Mouse (Mus musculus): ENCODE data around the gene Trpm1.

The Trpm1 gene

DNA sequence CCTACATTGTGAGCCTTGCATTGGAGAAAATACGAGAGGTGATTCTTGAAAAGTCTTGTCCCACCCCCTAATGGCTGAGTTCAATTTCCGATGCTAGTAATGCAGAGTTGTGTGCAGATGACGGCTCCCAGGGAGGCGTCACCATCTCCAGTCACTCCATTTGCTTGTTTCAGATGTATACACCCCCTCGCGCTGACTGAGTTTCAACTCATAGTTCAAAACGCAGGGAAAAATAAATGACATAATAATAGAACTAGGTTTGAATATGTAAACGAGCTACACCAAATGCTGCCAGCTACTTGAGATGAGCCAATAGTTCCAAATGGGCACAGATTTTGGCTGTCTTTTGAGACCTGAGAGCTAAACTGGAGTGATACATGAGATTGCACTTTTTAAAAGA lies 84.1 kb downstream of the Trpm1 start:
- DNase-seq: no peak

DNA sequence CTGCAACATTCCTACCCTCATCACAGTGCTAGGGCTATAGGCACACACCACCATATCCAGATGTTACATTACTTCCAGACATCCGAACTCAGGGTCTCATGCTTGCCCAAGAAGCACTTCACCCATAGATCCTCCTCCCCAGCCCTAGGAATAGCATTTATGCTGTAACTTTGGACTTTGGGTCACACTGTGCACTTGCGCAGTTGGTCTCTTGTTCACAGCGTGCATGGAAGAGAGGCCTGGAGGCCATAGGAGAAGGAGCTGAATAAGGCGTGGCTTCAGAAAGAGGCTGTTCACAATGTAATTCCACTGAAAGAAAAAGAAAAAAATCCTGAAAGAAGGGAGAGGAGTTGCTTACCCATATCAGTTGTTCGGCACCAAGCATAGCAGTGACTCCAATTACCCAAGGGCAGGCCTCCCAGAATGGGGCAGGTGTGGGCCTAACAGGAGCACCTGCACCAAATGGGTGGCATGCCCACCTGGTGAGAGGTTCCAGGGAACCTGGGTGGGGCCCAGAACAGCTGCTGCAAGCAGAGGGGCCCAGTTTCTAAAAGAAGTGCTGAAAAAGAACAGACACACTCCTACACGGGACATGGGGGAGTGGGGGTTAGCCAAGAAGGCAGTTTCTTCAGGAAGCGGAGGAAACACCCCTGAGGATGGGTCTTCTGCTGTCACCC lies 84.9 kb downstream of the Trpm1 start:
- DNase-seq: no peak

DNA sequence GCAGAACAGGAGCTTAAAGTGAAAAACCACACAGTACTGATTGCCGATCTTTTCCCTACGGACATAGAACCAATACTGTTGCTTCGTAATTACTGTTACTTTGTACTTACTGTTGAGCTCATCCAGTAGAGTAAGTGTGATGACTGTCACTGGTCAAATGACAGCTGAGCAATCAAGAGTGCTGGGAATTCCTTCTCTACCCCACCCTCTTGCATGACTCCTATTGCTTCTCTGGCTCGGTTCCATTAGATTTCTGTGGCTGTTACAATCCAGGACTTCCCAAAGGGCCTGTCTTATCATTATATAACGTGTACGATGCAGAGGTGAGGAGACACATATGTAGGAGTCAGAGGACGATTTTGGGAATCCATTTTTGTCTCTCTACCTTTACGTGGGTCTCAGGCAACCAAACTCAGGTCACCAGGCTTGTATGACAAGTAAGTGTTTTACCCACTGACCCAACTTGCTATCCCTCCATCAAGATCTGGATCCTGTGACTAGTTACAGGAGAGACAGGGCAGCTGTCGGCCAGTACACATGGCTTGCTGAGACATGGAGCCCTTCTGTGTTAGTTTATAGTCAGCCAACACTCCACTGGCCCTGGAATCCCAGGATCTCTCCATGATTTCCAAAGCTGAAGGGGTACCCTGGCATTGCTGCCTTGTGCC lies 85.6 kb downstream of the Trpm1 start:
- no peak for DNase-seq

DNA sequence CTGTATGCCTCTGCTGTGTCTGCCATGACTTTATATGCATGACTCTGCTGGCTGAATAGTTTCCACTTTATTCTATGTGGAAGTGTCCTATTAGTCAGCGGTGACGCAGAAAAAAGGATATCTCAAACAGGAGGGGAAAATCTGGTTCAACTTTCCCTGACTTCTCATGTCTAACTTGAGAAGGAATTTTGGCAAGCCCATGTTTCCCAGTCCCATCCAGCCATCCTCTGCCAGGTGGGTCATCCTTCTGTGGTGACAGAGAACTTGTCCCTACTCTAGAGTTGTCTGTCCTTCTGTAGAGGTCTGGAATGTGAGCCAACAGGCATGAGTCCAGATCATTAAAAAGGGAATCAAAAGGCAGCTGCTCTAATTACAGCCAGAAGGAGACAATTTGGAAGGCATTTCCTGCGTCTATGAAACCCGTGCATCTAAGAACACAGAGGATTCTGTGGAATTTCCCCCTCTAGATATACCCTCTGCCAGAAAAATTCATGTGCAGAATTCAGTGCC lies 86.2 kb downstream of the Trpm1 start:
- peak; percentile 20 for DNase-seq

DNA sequence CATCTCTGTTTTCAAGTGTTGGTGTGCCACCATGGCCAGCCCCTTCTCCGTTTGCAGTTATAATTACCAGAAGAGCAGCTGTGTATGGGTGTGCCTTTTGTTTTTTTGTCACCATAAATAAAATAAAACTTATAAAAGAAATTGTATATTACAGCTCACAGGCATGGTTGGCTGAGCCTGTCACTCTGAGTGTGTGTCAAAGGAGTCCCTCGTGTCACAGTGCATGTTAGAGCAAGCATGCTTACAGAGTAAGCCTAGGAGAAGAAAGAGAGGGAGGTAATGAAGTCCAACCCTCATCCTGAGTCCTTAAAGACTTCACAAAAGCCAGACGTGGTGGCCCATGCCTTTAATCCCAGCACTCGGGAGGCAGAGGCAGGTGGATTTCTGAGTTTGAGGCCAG lies 88.8 kb downstream of the Trpm1 start:
- DNase-seq: no peak

DNA sequence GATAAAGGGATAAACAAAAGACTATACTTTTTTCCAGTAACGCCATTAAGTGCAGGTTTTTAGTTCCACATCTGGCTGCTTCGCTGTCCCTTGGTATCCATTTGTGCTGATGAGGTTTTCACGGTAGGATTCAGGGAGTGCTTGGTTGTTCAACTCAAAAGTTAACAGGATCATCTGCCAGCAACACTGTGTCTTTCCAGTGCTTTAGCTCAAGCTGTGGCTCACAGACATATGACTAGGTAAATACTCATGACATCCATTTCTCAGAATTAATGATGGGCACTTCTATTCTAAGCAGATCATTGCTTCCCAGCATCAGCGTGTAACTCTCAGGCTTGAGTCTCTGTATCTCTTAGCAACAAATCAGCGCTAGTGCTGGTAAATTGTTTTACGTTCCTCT lies 90.7 kb downstream of the Trpm1 start:
- no peak for DNase-seq

DNA sequence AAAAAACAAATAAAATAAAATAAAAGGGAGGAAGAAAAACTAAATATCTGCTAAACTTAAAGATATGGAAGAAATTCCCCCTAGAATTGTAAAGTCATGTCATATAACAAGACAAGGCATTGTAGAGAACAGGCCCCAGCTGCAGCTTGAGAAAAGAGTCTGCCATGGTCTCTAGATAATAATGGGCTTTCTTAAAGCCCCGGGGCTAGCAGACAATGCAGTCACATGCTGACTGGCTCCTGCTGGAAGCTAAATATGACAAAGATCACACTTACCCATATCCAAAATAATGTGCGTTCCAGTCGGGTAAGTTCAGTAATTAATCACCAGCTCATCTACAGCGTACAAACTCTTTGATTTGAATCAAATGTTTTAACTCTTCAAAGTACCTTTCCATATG lies 93.1 kb downstream of the Trpm1 start:
- DNase-seq: no peak

DNA sequence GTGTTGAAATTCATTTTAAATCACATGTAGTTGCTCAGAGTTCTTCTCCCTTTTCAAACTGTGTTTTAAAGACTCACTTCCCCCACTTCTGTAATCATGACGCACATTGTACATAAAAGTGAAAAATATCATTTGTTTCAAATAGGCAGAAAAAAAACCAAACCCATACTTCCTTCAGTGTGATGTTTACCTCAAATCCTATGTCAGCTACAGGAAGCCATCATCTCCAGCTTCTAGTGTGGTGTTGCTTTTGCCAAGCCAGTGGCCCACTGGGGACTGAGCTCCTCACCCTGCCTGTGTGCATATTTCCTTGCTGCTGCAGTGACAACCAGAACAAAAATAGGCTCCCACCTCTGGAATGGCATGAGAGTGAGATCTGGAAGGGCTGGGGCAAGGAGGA lies 94.7 kb downstream of the Trpm1 start:
- DNase-seq: no peak

DNA sequence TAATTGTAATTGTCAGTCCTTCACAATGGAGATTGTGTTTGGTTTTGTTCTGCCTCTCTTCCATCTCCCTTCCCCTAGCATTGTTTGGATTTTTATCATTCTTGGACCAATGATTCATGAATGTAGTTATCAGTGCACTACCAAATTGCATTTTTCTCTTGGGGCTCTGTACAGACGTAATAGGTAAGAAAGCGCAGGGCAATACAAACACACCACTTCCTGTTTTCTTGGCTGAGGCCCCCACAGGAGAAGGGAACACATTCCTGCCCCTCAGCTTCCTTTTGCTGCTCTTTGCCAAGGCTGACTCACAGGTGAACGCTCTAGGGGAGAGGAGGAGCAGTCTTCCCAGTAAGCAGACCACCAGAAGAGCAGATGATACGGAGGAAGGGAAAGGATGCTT lies 96.1 kb downstream of the Trpm1 start:
- no peak for DNase-seq

DNA sequence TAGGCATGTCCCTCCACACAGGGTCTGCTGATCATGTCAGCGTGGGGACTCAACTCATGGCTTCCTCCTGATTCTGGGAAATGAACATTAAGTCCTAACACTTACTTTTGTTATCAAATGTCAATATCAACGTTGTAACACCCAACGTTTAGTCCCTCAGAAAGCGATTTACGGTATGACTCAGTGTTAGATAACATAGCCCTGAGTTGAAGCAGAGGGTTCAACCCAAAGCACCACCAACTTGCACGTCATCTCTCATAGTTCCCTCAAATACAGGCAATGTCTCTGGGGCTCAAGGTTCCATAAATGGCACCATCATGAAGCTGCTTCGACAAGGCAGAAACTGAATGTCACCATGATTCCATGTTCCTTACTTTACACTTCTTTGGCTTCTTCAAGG lies 96.8 kb downstream of the Trpm1 start:
- no peak for DNase-seq

DNA sequence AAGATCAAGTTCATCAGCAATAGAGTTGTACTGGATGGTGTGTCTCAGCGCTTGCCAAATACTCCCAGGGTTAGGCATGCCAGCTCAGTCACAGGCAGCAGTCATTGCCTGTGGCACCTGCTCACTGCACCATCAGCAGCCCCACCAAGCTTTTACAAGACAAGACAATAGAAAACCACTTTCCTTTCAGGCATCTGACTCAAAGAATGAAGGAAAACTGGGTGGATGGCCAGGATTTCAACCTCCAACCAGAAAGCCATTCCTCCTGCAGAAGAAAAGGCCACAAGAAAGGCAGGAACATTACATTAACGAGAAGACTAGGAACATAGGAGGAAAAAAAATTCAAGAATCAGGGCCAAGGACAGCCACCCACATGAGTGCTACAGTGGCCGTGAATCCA lies 100.1 kb downstream of the Trpm1 start:
- no peak for DNase-seq

DNA sequence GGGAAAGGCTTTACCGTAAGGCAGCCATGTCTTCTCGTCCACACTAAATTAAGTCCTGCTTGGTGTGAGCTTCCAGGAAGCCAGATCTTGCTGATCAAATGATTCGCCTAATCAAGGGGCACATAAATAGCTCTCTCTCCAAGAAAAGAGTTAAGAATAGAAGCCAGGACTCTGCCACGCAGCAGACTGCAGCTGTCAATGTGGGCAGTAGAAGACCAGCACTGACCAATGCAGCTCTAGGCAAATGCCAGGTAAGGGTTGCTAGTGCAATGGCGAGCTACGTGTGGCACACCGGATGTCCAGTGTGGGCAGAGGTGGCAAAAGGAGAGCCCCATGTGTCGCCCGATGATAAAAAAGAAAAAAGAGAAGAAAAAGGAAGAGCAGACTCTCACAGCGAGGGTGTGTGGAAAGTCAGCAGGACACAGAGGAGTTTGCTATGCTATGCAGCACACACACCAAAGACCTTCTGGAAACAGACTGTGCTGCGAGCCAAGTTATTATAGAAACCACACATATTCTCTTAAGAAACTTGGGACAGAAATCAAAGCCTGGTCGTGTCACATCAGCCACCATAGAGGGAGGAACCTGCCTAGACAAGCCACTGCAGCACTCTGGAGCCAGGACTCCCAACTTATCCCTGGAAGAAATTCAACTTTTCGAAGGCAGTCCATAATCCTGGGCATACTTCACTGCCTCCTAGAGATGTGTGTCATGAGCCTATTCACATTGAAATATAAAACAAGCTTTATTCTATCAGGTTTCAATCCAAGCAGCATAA lies 112.1 kb downstream of the Trpm1 start:
- DNase-seq: no peak

DNA sequence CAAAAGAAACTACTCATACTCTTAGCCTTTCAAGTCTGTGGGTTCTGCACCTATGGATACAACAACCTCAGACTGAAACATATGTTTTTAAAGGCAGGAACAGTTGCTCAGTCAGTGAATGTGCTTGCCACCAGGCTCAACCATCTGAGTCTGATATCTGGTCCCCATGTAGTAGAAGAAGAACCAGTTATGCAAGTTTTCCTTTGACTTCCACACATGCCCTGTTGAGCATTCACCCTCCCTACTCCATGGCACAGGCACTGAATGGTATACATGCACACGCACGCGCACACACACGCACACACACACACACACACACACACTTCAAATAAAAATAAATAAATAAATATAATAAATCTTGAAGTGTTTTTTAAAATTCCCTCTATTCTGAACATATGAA lies 113.0 kb downstream of the Trpm1 start:
- no peak for DNase-seq

DNA sequence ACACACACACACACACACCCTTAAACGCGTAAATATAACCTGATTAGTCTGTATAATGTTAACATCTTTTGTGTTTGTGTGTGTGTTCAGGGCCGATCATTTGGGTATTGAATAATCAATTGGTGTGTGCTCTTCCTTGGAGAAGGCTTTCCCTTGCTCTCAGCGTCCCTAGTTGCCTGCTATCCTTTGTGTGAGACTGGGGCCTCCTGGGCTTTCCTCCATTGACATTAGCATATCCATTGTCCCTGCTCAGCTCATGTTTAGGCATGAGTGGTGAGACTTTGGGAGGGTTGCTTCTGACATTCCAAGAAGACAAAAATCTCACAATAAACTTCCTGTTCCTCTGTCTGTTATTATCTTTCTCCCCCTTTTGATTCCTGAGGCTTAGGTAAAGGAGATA lies 118.3 kb downstream of the Trpm1 start:
- no peak for DNase-seq

DNA sequence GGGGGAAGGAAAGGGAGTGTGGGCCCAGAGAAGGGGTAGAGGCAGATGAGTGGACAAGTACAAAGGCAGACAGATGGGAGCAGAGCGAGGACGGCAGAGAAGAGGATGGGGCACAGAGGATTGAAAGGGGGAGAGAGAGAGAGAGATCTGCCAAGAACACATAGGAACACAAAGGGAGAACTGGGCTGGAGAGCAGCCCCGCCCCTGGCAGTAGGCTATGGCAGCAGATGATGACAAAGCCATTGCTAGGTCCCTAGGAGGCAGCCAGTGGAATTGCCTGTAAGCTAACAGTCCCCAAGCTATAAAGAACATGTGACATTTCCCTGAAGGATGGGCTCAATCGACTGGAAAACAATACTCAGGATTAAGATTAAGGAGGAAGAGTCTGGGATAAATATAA lies 121.9 kb downstream of the Trpm1 start:
- DNase-seq: no peak

DNA sequence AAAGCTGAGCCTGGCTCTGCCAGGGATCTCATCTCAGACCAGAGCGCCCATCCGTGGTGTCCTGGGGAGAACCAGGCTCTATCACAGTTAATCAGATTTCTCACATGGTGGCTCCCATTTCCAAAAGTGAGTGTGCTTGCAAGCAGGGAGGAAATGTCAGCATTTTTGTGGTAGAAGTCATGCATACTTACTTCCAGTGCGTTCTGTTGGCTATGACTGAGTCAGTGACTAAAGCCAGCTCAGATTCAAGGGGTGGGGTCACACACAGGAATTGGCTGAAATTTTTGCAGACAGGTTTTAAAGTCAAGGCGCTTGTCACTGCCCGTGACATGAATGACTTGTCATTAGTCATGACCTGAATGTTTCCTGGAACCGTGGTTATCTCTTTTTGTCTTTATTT lies 123.3 kb downstream of the Trpm1 start:
- no peak for DNase-seq

DNA sequence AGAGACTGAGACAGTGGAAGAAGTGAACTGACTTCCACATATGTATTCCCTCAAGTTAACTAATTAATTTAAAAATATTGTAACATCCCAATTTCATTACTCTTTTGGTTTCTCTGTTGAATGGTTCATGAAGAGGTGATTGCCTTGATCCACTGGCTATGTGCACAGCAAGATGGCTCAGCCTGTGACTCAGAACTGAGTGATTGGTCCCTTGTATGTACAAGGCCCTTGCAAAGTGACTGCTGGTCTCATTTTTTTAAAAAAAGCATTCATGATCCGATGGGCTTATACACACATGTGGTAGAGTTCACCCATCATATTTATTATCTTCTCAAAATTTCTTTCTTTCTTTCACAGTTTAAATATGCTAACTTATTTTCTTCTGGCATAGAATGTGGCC lies 124.9 kb downstream of the Trpm1 start:
- DNase-seq: no peak

DNA sequence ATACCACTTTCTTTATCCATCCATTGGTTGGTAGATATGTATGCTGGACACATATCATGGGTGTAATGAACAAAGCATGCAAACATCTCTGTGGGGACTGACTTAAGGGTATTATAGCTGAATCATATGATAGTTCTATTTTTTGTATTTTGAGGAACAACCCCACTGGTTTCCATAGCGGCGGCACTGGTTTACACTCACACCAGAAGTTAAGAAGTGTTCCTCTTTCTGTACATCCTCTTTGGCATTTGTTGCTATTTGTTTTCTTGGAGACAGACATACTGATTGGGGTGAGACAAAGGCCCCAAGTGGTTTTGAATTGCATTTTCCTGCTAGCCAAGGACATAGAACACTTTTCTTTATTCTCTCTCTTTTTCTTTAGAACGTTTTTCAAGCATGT lies 125.9 kb downstream of the Trpm1 start:
- DNase-seq: peak; percentile 71

DNA sequence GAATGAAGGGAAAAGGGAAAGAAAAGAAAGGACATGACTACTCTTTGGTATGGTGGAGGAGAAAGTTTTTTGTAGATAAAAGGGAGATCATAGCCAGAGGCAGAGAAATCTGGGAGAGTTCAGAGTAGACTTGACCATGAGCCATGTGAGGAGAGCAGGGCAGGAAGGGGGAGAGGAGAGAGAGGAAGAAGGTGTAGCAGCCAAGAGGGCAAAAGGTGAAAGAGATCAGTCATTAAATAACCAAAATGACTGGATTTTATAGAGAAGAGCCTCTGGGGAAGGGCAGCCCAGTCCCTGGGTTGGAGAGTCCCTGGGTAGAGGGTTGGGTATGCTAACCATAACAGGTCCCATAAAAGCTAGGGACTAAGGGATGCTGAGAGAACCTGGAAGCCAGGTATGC lies 132.9 kb downstream of the Trpm1 start:
- no peak for DNase-seq

DNA sequence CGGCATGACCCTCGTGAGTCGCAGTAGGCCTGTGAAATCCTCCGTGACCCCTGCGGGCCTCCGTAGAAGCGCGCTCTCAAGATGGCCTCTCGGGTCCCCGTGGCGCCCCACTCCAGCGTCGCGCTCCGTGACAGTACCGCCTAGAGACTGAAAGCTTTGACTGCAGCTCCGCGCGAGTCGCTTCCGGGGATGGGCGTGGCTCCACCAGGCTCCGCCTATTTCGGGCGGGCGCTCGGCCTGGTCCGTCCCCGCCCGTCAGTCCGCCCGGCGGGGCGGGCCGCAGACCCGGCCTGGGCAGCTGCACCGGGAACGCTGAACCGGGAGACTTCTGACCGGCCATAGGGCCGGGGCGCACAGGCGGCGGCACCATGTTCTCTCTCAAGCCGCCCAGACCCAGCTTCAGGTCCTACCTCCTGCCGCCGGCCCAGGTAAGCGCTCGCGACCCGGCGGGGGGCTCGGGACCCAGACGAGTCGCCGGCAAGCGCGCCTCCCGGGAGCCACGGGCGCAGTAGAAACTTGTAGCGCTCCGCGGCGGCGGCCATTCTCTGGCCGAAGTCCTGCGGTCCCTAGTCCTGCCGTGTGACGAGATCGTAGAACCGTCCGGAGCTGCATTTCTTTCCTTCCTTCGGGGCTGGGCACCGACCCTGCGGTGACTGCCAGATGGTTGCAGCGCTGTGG lies 133.9 kb downstream of the Trpm1 start, which contains the start of gene Mtmr10:
TSS of gene Mtmr10 (plus strand) at position 240 of the 678 bp plus-strand sequence.
- DNase-seq: peak; percentile 98

DNA sequence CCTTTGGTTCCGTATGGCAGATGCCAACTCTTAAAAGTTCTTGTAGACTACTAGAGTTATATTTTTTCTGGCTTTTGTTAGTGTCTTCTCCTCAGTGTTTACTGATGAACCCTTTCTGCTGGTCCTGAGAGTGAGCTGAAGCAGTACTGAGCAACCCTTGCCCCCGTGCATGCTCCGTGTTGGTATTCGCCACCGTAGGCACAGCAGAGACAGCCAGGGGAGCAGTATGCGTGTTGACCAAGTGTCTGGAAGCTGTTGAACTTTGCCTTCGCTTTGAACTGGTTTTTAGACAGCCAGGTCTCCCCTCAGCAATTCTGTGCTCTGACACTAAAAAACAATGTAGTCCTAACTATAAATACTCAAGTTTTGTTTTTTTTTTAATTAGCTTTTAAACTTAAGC lies 135.8 kb downstream of the Trpm1 start:
- no peak for DNase-seq

DNA sequence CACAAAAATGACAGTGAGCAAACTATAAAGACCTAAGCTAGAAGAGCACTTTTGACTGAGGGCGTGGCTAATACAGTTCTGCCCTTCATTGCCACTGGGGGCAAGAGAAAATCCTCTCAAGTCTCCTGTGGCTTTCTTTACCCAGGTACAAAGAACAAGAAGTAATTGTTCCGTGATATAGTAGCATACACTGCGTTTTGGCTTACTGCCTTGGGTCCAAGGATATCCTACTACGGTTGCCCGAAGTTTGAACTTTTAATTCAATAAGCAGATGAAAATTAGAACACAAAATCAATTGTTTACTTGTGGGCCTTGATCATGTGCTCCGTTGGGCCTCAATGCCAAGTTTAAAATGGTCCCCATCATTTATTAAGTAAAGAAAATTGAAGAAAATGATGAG lies 136.8 kb downstream of the Trpm1 start:
- no peak for DNase-seq

DNA sequence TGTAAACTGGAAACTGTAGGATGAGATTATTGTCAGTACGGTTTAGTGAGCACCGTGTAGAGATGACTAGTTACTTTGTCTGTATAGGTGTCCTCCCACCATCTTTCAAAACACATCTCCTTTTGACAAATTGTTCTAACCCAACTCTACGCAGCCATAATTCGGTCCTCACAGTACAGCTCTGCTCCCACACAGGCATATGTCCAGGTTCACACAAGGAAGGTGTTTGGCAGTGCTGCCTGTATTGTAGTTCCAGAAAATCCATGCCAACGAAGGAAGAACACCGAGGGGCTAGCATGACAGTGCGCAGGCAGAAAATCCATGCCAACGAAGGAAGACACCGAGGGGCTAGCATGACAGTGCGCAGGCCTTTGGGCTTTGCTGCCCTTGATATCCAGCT lies 138.1 kb downstream of the Trpm1 start:
- DNase-seq: no peak

Data from lung, postnatal 36 days (tissue).